Comparison of ENCODE assay signal across 8 mouse cellular contexts in the genomic region with DNA sequence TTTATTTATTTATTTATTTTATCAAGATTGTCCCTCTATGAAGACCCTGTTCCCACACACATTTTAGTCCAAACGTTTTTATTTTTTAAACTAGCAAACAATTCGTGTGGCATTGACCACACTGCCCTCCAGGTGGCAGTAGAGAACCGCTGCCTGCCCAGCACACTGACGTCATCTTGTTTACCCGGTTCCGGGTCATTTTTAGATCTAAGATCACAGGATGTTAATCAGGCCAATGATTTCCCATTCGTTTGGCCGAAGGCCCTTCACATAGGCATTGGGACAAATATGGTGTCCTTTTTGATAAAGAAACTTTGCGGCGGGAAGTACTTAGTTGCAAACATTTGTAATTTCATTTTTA.
DNase-seq lines count a peak whose midpoint lies in the region; ATAC-seq lines count a peak whose summit lies in the region.

No protein-coding gene starts in this region.

- peak; percentile 84 for DNase-seq in B cell, adult 2 months
- DNase-seq in adrenal gland, postnatal 4 days (ENCODE audit: low spot score in 2 of 2): peak; percentile 41 to 50
- peak; percentile 77 for DNase-seq in heart, adult 8-10 months (ENCODE audit: low spot score)
- DNase-seq in kidney, adult 8-10 months: peak; percentile 62 to 77
- peak; percentile 84 for DNase-seq in liver
- DNase-seq in spleen, postnatal 4 days (ENCODE audit: low spot score in 2 of 2): peak; percentile 75 to 88

- H3K4me3 ChIP-seq in embryonic facial prominence, embryonic 13.5 days: peak overlapping the region; percentile 29

- H3K4me2 ChIP-seq in embryonic facial prominence, embryonic 13.5 days: peak overlapping the region; percentile 51

- WGBS in embryonic facial prominence, embryonic 13.5 days: 15% methylated on average over 10 of the region's 10 CpGs

- H3K4me1 ChIP-seq in embryonic facial prominence, embryonic 13.5 days: 0 out of 2 replicates have a peak, but pooled peaks cover 4% of the 10 kb centered on the region

- H3K9ac ChIP-seq in embryonic facial prominence, embryonic 13.5 days: 0 out of 2 replicates have a peak overlapping the region, but pooled peaks have one; percentile 7

- H3K27me3 ChIP-seq in embryonic facial prominence, embryonic 13.5 days: no peaks in the 10 kb centered on the region

- H3K36me3 ChIP-seq in embryonic facial prominence, embryonic 13.5 days: no peaks in the 10 kb centered on the region

- no peak for ATAC-seq in embryonic facial prominence, embryonic 13.5 days (ENCODE audit: insufficient number of reproducible peaks, insufficient read depth, low FRiP score, low TSS enrichment, low read depth)
- peak; percentile 84 for ATAC-seq in monocyte, adult 5-6 weeks (replicated peaks; ENCODE audit: insufficient number of reproducible peaks, low FRiP score, low TSS enrichment, poor library complexity, severe bottlenecking)

- no peaks in the 10 kb centered on the region for H3K9me3 ChIP-seq in embryonic facial prominence, embryonic 13.5 days

- H3K27ac ChIP-seq in embryonic facial prominence, embryonic 13.5 days: no peak overlapping the region
